Mouse (Mus musculus): ENCODE data around the gene Zbp1. TPM values are rescaled to one million over a fixed set of nuclear protein-coding genes. Genes with fewer than 3 reads are reported as not detected.

Zbp1 gene
- 0.33 and 0.57 TPM in 2 replicates for polyA plus RNA-seq (2015; fragmentation: Nextera tagmentation; extraction: Ambion mirVana)

DNA sequence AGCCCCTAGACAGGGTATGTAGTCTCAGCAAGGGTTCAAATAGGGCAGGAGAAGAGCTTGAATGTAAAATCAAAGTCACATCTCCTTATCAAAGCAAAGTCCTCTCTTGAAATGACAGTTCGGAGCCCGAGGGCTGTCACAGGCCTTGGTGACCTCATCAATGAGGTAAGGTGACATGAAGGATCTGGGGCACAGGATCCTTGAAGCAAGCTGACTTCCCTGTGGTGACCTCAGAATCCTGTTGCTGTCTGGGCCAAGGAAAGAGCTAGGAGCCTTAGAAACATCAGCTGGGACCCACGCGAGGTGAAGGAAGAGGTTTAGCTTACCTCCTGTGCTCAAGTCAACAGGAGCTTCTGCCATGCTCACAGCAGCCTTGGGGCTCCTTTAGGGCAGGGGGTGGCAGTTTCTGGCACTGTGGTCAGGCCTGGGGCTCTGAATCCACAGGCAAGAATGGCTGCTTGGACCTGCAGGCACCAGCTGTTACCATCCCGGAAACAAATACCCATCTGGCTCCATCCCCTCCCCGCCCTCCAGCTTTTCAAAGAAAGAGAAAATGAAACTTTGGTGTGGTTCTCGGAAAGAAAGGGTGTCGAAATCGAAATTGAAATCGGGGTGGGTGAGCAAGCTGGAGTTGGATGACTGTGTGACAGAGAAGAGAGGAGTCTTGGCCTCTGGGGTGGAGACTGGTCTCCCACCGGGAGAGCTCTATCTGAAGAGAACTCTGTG is at the start of gene Zbp1:
Gene Zbp1, minus strand, starts transcription at position 508 of the 726 bp plus-strand sequence.
- no peak for ATAC-seq (ENCODE audit: extremely low read depth, insufficient number of reproducible peaks, low FRiP score, low TSS enrichment)
- WGBS, result 58% methylated on average over 11 of the region's 11 CpGs
- H3K27ac ChIP-seq (replicated peaks), result no peak within 1 kb of the TSS
- H3K4me2 ChIP-seq, result no peak within 1 kb of the TSS
- H3K27me3 ChIP-seq (replicated peaks), result peaks cover 25% of the 10 kb centered on the region
- no peak within 1 kb of the TSS for H3K9ac ChIP-seq
- no peak within 1 kb of the TSS for H3K4me3 ChIP-seq
- 0 out of 2 replicates have a peak, but pooled peaks cover 5% of the 10 kb centered on the region for H3K4me1 ChIP-seq
- no peaks in the 10 kb centered on the region for H3K9me3 ChIP-seq
- no peaks in the 10 kb centered on the region for H3K36me3 ChIP-seq

DNA sequence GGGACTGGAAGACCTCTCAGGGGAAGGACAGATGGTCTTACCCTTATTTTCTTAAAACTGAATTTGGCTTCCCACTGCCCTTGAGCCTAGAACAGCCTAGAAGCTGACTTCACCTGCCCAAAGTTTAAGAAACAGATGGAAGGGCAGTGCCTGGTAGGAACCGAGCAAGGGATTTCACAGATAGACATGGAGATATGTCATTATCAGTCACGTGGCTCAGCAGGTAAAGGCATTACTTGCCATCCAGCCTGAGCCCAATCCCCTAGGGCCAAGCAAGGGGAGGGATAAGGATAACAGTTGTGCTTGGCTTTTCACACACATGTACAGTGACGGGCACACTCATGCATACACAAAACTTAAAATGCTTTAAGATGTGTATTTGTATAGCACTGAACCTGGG is 48.8 kb upstream of the Zbp1 start:
- H3K4me2 ChIP-seq, result no peak overlapping the region
- WGBS, result 74% methylated on average over 3 of the region's 3 CpGs
- peaks cover 97% of the 10 kb centered on the region for H3K4me1 ChIP-seq
- no peak for ATAC-seq (ENCODE audit: extremely low read depth, insufficient number of reproducible peaks, low FRiP score, low TSS enrichment)
- no peak overlapping the region for H3K4me3 ChIP-seq
- H3K27ac ChIP-seq (replicated peaks), result no peak overlapping the region
- H3K27me3 ChIP-seq (replicated peaks), result no peaks in the 10 kb centered on the region
- no peaks in the 10 kb centered on the region for H3K9me3 ChIP-seq
- no peak overlapping the region for H3K9ac ChIP-seq
- no peaks in the 10 kb centered on the region; the same call in 1 of the 2 replicates for H3K36me3 ChIP-seq

GRCm38 (mm10) chr2:173266349-173267112 is 47.8 kb upstream of the Zbp1 start:
- Histone ChIP-seq H3K4me1 (peaks cover 97% of the 10 kb centered on the region), H3K9ac (no peak overlapping the region), H3K36me3 (no peaks in the 10 kb centered on the region; the same call in 1 of the 2 replicates), H3K9me3 (no peaks in the 10 kb centered on the region), H3K4me2 (no peak overlapping the region), H3K4me3 (no peak overlapping the region), H3K27ac (replicated peaks) (no peak overlapping the region), H3K27me3 (replicated peaks) (no peaks in the 10 kb centered on the region)
- no peak for ATAC-seq (ENCODE audit: extremely low read depth, insufficient number of reproducible peaks, low FRiP score, low TSS enrichment)
- 73% methylated on average over 25 of the region's 25 CpGs for WGBS

GRCm38 (mm10) chr2:173265468-173266265 is 46.9 kb upstream of the Zbp1 start:
- Histone ChIP-seq H3K36me3 (no peaks in the 10 kb centered on the region; the same call in 1 of the 2 replicates), H3K4me2 (no peak overlapping the region), H3K9me3 (no peaks in the 10 kb centered on the region), H3K9ac (no peak overlapping the region), H3K4me3 (no peak overlapping the region), H3K27ac (replicated peaks) (no peak overlapping the region), H3K4me1 (peaks cover 97% of the 10 kb centered on the region), H3K27me3 (replicated peaks) (no peaks in the 10 kb centered on the region)
- 83% methylated on average over 22 of the region's 22 CpGs for WGBS
- ATAC-seq (ENCODE audit: extremely low read depth, insufficient number of reproducible peaks, low FRiP score, low TSS enrichment), result no peak

DNA sequence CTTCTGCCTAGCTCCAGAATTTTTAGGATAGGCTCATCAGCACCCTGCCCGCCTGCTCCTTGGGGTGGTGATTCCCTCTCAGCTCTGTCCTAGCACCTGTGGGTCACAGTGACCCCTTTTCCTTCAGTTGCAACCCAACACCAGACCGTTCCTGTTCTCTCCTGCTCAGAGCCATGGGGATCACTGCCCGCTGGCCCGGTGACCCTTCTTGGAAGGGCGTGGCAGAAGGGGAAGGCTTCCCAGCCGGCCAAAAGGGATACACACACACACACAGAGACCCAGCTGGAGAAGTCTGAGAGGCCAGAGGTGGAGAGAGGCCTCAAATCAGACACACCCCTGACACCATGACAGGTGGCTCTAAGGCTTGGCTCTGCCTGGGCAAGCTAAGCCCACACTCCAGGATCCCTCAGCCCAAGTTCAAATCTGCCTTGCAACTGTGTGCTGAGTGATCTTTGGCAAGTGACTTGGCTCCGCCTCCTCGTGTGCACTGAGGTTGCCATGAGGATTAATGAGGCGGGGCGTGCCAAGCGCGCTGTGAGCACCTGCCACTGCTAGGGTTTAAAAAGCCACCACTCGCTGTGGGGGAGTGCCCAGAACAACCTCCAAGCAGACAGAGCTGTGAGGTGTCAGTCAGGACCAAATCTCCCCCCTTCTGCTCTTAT is 45.9 kb upstream of the Zbp1 start:
- Histone ChIP-seq H3K9ac (peak overlapping the region; percentile 55), H3K36me3 (no peaks in the 10 kb centered on the region; the same call in 1 of the 2 replicates), H3K27ac (replicated peaks) (peak overlapping the region; percentile 13; the same call in 1 of the 2 replicates), H3K4me2 (no peak overlapping the region), H3K4me1 (peaks cover 97% of the 10 kb centered on the region), H3K9me3 (no peaks in the 10 kb centered on the region), H3K4me3 (no peak overlapping the region), H3K27me3 (replicated peaks) (no peaks in the 10 kb centered on the region)
- ATAC-seq (ENCODE audit: extremely low read depth, insufficient number of reproducible peaks, low FRiP score, low TSS enrichment), result no peak
- WGBS, result 35% methylated on average over 13 of the region's 13 CpGs

DNA sequence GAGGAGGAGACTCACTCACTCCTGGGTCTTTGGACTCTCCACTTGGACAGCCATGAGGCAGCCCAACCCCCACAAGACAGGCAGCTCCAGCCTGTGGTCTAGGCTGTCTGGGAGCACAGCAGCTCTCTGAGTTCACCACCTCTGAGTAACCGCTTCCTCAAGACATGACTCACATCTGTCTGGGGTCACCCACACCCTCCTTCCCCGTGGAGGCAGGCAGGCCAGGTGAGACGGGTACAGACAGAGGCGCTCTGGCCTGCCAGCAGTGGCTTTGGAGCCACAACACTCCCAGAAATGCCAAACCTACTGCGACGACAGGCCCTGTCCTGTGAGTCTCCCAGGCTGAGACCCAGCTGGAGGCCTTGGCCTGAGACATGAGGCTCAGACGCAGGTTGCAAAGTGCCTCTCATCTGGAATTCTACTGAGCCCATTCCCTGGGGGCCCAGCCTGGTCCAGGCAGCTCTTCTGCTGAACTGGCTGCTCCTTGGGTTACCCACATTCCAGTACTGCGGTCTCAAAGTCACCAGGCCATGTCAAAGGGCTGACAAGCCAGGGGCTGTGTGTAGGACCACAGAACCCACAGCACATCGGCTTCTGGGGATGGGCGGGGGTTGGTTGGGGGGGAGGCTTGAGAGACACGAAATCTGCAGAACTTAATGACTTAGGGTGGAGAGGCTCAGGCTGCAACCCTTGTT is 45.1 kb upstream of the Zbp1 start:
- Histone ChIP-seq H3K4me2 (no peak overlapping the region), H3K27ac (replicated peaks) (peak overlapping the region; percentile 13; the same call in 1 of the 2 replicates), H3K9ac (peak overlapping the region; percentile 55; the same call in 1 of the 2 replicates), H3K4me3 (no peak overlapping the region), H3K4me1 (peaks cover 99% of the 10 kb centered on the region), H3K9me3 (no peaks in the 10 kb centered on the region), H3K27me3 (replicated peaks) (no peaks in the 10 kb centered on the region), H3K36me3 (no peaks in the 10 kb centered on the region)
- WGBS, result 52% methylated on average over 11 of the region's 11 CpGs
- ATAC-seq (ENCODE audit: extremely low read depth, insufficient number of reproducible peaks, low FRiP score, low TSS enrichment), result no peak

GRCm38 (mm10) chr2:173261497-173261896 is 42.8 kb upstream of the Zbp1 start:
- no peaks in the 10 kb centered on the region for H3K9me3 ChIP-seq
- H3K4me1 ChIP-seq, result peaks cover 100% of the 10 kb centered on the region
- WGBS, result 67% methylated on average over 10 of the region's 10 CpGs
- peak overlapping the region; percentile 29 for H3K9ac ChIP-seq
- no peaks in the 10 kb centered on the region for H3K36me3 ChIP-seq
- H3K4me3 ChIP-seq, result no peak overlapping the region
- peak overlapping the region; percentile 16 for H3K4me2 ChIP-seq
- no peak for ATAC-seq (ENCODE audit: extremely low read depth, insufficient number of reproducible peaks, low FRiP score, low TSS enrichment)
- peak overlapping the region; percentile 48; the same call in 1 of the 2 replicates for H3K27ac ChIP-seq (replicated peaks)
- no peaks in the 10 kb centered on the region for H3K27me3 ChIP-seq (replicated peaks)

DNA sequence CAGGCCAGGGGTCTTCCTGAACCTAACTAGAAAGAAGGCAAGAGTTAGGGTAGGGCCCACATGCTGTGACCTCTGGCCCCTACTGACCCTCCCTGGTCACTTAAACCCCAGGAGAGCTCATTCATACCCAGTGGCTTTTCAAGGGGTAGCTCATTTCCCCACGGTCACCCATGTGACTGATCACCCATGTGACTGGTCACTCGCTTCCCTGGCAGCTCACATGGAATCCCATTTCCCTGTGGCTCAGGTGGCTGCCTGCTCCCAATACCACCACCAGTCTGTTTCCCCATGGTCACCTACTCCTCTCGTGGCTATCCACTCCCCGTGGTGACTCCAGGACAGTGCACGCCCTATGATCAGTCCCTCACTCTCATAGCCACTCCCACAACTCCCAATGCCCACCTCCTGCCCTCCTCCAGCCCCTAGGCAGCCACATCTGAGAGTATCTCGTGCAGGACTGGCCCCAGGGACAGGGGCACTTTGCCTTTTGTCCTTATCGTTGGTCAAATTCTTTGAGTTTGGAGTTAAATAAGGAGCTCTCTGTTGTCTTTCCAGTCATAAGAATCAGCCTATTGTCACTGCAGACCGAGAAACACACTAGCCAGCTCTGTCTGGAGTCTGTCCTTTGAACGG is 39.9 kb upstream of the Zbp1 start:
- Histone ChIP-seq H3K9me3 (no peaks in the 10 kb centered on the region), H3K4me3 (no peak overlapping the region), H3K27me3 (replicated peaks) (no peaks in the 10 kb centered on the region), H3K27ac (replicated peaks) (peak overlapping the region; percentile 73), H3K4me1 (peaks cover 100% of the 10 kb centered on the region), H3K36me3 (no peaks in the 10 kb centered on the region), H3K9ac (peak overlapping the region; percentile 2), H3K4me2 (no peak overlapping the region)
- ATAC-seq (ENCODE audit: extremely low read depth, insufficient number of reproducible peaks, low FRiP score, low TSS enrichment), result no peak
- 40% methylated on average over 9 of the region's 9 CpGs for WGBS

- Histone ChIP-seq H3K27ac (replicated peaks) (peak overlapping the region; percentile 73), H3K9ac (peak overlapping the region; percentile 2; the same call in 1 of the 2 replicates), H3K4me2 (no peak overlapping the region), H3K4me1 (peaks cover 100% of the 10 kb centered on the region), H3K36me3 (no peaks in the 10 kb centered on the region), H3K9me3 (no peaks in the 10 kb centered on the region), H3K27me3 (replicated peaks) (no peaks in the 10 kb centered on the region), H3K4me3 (no peak overlapping the region)
- WGBS, result 30% methylated on average over 7 of the region's 7 CpGs
- peak; percentile 26; the same call in 1 of the 2 replicates for ATAC-seq (ENCODE audit: extremely low read depth, insufficient number of reproducible peaks, low FRiP score, low TSS enrichment)
Measured at GRCm38 (mm10) chr2:173257610-173258009, 38.9 kb upstream of the Zbp1 start.

- Histone ChIP-seq H3K27ac (replicated peaks) (peak overlapping the region; percentile 73), H3K4me2 (no peak overlapping the region), H3K9me3 (no peaks in the 10 kb centered on the region), H3K9ac (peak overlapping the region; percentile 30; the same call in 1 of the 2 replicates), H3K4me3 (no peak overlapping the region), H3K36me3 (no peaks in the 10 kb centered on the region), H3K4me1 (peaks cover 99% of the 10 kb centered on the region), H3K27me3 (replicated peaks) (no peaks in the 10 kb centered on the region)
- no peak for ATAC-seq (ENCODE audit: extremely low read depth, insufficient number of reproducible peaks, low FRiP score, low TSS enrichment)
- whole genome bisulfite sequencing, result 66% methylated on average over 4 of the region's 4 CpGs
Measured at GRCm38 (mm10) chr2:173256552-173256949, 37.8 kb upstream of the Zbp1 start.

Measured in heart, embryonic 13.5 days (tissue).